Mouse (Mus musculus) midbrain, postnatal 0 days (tissue): ENCODE data around the gene Pnrc2. TPM values are rescaled to one million over a fixed set of nuclear protein-coding genes. Genes with fewer than 3 reads are reported as not detected.

Experiments
- ATAC-seq: fragments of 200-750 bp; cut with Nextera tagmentation; 2 replicates; pipeline ENCODE4 v1.8.0; 2017; ENCODE audit warnings: moderate number of reproducible peaks, mild to moderate bottlenecking, moderate TSS enrichment, moderate library complexity; ENCODE audit not compliant: low FRiP score
- DNase-seq: peaks from one replicate; pipeline ENCODE4 v3.0.0-alpha.2; 2015; ENCODE audit warnings: low spot score
- H3K27ac ChIP-seq: fragments of 300-500 bp; sonication (generic); 2 replicates; pipeline ENCODE4 v1.5.1; 2014; ENCODE audit warnings: low read depth, mild to moderate bottlenecking, low read length, mixed read lengths
- H3K27me3 ChIP-seq: fragments of 300-500 bp; sonication (generic); 2 replicates; pipeline ENCODE4 v1.6.1; 2014; ENCODE audit warnings: low read length, control low read depth, mixed read lengths; ENCODE audit not compliant: insufficient read depth
- H3K36me3 ChIP-seq: fragments of 300-500 bp; sonication (generic); 2 replicates; pipeline ENCODE4 v1.6.1; 2014; ENCODE audit warnings: low read length, control low read depth, mixed read lengths; ENCODE audit not compliant: insufficient read depth
- H3K4me1 ChIP-seq: fragments of 300-500 bp; sonication (generic); 2 replicates; pipeline ENCODE4 v1.6.1; 2014; ENCODE audit warnings: mild to moderate bottlenecking, control low read depth, antibody characterized with exemption, low read length, mixed read lengths; ENCODE audit not compliant: insufficient read depth
- H3K4me2 ChIP-seq: fragments of 300-500 bp; sonication (generic); 2 replicates; pipeline ENCODE4 v1.6.1; 2014; ENCODE audit warnings: low read depth, mild to moderate bottlenecking, low read length, mixed read lengths; ENCODE audit not compliant: poor library complexity, severe bottlenecking
- H3K4me3 ChIP-seq: fragments of 300-500 bp; sonication (generic); 2 replicates; pipeline ENCODE4 v1.5.1; 2014; ENCODE audit warnings: low read depth, mild to moderate bottlenecking, low read length, moderate library complexity
- H3K9ac ChIP-seq: fragments of 300-500 bp; sonication (generic); replicated peaks from 2 replicates; pipeline ENCODE4 v1.6.1; 2014; ENCODE audit warnings: mild to moderate bottlenecking, low read length, moderate library complexity, mixed read lengths; ENCODE audit not compliant: poor library complexity, severe bottlenecking
- H3K9me3 ChIP-seq: fragments of 300-500 bp; sonication (generic); 2 replicates; pipeline ENCODE4 v1.6.1; 2016; ENCODE audit warnings: low read length, control low read depth
- CTCF ChIP-seq: IDR thresholded peaks from 2 replicates; pipeline ENCODE4 v1.5.1; 2016; ENCODE audit warnings: antibody characterized with exemption, mild to moderate bottlenecking
- WGBS: fragments of 180-500 bp; shearing (Covaris S2); extraction: QIAGEN DNeasy Blood & Tissue Kit; methylation state at CpG from one replicate; pipeline ENCODE4 v1.1.7; 2014; 5-methylcytosine and 5-hydroxymethylcytosine counted together
- polyA plus RNA-seq: library from polyadenylated mRNA; unstranded; fragments of >200 nt; fragmentation: Nextera tagmentation; extraction: Ambion mirVana; gene quantifications from 2 replicates; pipeline ENCODE4 v1.2.1, GENCODE M21; 2015
- total RNA-seq: library from RNA; depleted of rRNA; stranded (reverse); fragments of >200 nt; gene quantifications from 2 replicates; pipeline ENCODE4 v1.2.3, GENCODE M21; 2014

Gene Pnrc2
- total and polyA plus RNA-seq, 2 experiments from 2014 or later: 52.6 to 67.6 TPM

- no peaks in the 10 kb centered on the region for H3K36me3 ChIP-seq
- H3K27me3 ChIP-seq: no peaks in the 10 kb centered on the region
- H3K9ac ChIP-seq: no peak overlapping the region
- H3K4me2 ChIP-seq: no peak overlapping the region
- WGBS: 80% methylated on average over 6 of the region's 6 CpGs
- no peak overlapping the region for H3K4me3 ChIP-seq
- TF ChIP-seq CTCF: no peak
- no peaks in the 10 kb centered on the region for H3K9me3 ChIP-seq
- H3K4me1 ChIP-seq: peaks cover under 1% of the 10 kb centered on the region; the same call in 1 of the 2 replicates
- no peak overlapping the region for H3K27ac ChIP-seq
- no peak for DNase-seq
- no peak for ATAC-seq
These were observed 8.4 kb upstream of the Pnrc2 start for GRCm38 (mm10) chr4:135882023-135882422.

GRCm38 (mm10) chr4:135880576-135880975 is 6.9 kb upstream of the Pnrc2 start:
- no peaks in the 10 kb centered on the region for H3K36me3 ChIP-seq
- no peak overlapping the region for H3K4me2 ChIP-seq
- no peak for TF ChIP-seq CTCF
- H3K27ac ChIP-seq: no peak overlapping the region
- ATAC-seq: no peak
- no peaks in the 10 kb centered on the region for H3K9me3 ChIP-seq
- peaks cover 11% of the 10 kb centered on the region; the same call in 1 of the 2 replicates for H3K4me1 ChIP-seq
- H3K27me3 ChIP-seq: no peaks in the 10 kb centered on the region
- 76% methylated on average over 10 of the region's 10 CpGs for WGBS
- no peak overlapping the region for H3K9ac ChIP-seq
- H3K4me3 ChIP-seq: no peak overlapping the region
- no peak for DNase-seq

GRCm38 (mm10) chr4:135880018-135880417 is 6.4 kb upstream of the Pnrc2 start:
- H3K27ac ChIP-seq: no peak overlapping the region
- DNase-seq (no peak), ATAC-seq (no peak)
- H3K27me3 ChIP-seq: no peaks in the 10 kb centered on the region
- peaks cover 11% of the 10 kb centered on the region; the same call in 1 of the 2 replicates for H3K4me1 ChIP-seq
- no peak overlapping the region for H3K4me2 ChIP-seq
- H3K9me3 ChIP-seq: no peaks in the 10 kb centered on the region
- H3K4me3 ChIP-seq: no peak overlapping the region
- no peaks in the 10 kb centered on the region for H3K36me3 ChIP-seq
- WGBS: 92% methylated on average over 6 of the region's 6 CpGs
- H3K9ac ChIP-seq: no peak overlapping the region
- TF ChIP-seq CTCF: no peak

- DNase-seq (no peak), ATAC-seq (no peak)
- Histone ChIP-seq H3K27me3 (no peaks in the 10 kb centered on the region), H3K9me3 (no peaks in the 10 kb centered on the region), H3K27ac (no peak overlapping the region), H3K4me3 (no peak overlapping the region), H3K4me1 (peaks cover 11% of the 10 kb centered on the region; the same call in 1 of the 2 replicates), H3K9ac (no peak overlapping the region), H3K4me2 (no peak overlapping the region), H3K36me3 (no peaks in the 10 kb centered on the region)
- no peak for TF ChIP-seq CTCF
- WGBS: 73% methylated on average over 6 of the region's 6 CpGs
These were observed 5.4 kb upstream of the Pnrc2 start for GRCm38 (mm10) chr4:135879021-135879420.

- ATAC-seq: no peak
- H3K4me3 ChIP-seq: no peak overlapping the region
- no peak overlapping the region for H3K9ac ChIP-seq
- peak; percentile 70 for TF ChIP-seq CTCF
- H3K36me3 ChIP-seq: no peaks in the 10 kb centered on the region
- no peaks in the 10 kb centered on the region for H3K27me3 ChIP-seq
- no peaks in the 10 kb centered on the region for H3K9me3 ChIP-seq
- WGBS: 75% methylated on average over 2 of the region's 2 CpGs
- peaks cover 11% of the 10 kb centered on the region; the same call in 1 of the 2 replicates for H3K4me1 ChIP-seq
- DNase-seq: peak; percentile 32
- no peak overlapping the region for H3K27ac ChIP-seq
- H3K4me2 ChIP-seq: no peak overlapping the region
These were observed 4.1 kb upstream of the Pnrc2 start for GRCm38 (mm10) chr4:135877742-135878141.

- TF ChIP-seq CTCF: no peak
- Histone ChIP-seq H3K4me3 (peak overlapping the region; percentile 9), H3K36me3 (no peaks in the 10 kb centered on the region), H3K27ac (peak overlapping the region; percentile 18; the same call in 1 of the 2 replicates), H3K4me1 (peaks cover 14% of the 10 kb centered on the region; the same call in 1 of the 2 replicates), H3K9ac (0 out of 2 replicates have a peak overlapping the region, but pooled peaks have one; percentile 44), H3K9me3 (no peaks in the 10 kb centered on the region), H3K4me2 (peak overlapping the region; percentile 45), H3K27me3 (no peaks in the 10 kb centered on the region)
- ATAC-seq: 0 out of 2 replicates have a peak, but pooled peaks have one; percentile 15
- WGBS: 3% methylated on average over 16 of the region's 16 CpGs
- DNase-seq: peak; percentile 66
These were observed 3.0 kb upstream of the Pnrc2 start for GRCm38 (mm10) chr4:135876583-135877020.
